Mouse (Mus musculus) common myeloid progenitor, adult 5-6 weeks (primary cell): ENCODE measurements around the gene Vhl. TPM values are rescaled to one million over a fixed set of nuclear protein-coding genes. Genes with fewer than 3 reads are reported as not detected.
A peak's percentile ranks its signal among the peaks of the same experiment; 100 is the strongest.
"Not testable (repeated sequence)": the region's sequence is repeated elsewhere in the genome, so short reads cannot be mapped to it uniquely, and the experiment has no call there.

Experiments used
- ATAC-seq: replicated peaks from 2 replicates; pipeline ENCODE4 v1.8.0; 2016; ENCODE audit warnings: low read depth, mild to moderate bottlenecking, moderate TSS enrichment, inconsistent platforms; ENCODE audit not compliant: poor library complexity, severe bottlenecking
- total RNA-seq: library from RNA; stranded (forward); fragments of 200-1000, 187-1606 nt; gene quantifications from 2 replicates; pipeline ENCODE4 v1.2.3, GENCODE M21; 2017

The Vhl gene
- total RNA-seq, 1 experiment from 2014 or later = 10.6 TPM

DNA sequence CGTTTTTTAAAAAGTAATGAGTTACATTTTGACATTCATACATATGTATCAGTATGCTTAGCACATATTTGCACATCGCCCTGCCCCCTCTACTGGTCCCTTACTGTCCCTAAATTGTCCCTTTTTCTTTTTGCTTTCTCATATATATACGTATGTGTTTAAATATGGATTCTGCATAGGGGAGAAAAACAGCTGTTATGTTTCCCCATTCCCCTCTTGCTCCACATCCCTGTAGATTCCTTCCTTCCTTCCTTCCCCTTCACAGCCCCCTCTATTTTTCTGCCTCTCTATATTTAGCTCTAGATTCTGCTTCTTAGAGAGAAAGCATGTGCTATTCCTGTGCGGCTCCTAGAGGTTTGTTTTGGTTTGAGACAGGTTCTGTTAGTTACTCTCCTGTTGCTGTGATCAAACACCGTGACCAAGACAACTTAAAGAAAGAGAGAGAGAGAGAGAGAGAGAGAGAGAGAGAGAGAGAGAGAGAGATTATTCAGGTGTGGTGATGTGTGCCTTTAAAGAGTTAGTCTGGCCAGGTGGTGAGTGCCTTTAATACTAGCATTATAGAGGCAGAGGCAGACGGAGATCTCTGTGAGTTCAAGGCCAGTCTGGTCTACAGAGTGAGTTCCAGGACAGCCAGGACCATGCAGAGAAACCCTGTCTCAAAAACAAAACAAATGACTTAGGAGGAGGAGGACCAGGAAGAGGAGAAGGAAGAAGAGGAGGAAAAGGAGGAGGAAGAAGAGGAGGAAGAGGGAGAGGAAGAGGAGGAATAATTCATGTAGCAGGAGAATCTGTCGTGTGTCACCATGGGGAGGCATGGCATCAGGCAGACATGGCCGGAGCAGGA, 36.1 kb downstream of the Vhl start:
- ATAC-seq = no peak

DNA sequence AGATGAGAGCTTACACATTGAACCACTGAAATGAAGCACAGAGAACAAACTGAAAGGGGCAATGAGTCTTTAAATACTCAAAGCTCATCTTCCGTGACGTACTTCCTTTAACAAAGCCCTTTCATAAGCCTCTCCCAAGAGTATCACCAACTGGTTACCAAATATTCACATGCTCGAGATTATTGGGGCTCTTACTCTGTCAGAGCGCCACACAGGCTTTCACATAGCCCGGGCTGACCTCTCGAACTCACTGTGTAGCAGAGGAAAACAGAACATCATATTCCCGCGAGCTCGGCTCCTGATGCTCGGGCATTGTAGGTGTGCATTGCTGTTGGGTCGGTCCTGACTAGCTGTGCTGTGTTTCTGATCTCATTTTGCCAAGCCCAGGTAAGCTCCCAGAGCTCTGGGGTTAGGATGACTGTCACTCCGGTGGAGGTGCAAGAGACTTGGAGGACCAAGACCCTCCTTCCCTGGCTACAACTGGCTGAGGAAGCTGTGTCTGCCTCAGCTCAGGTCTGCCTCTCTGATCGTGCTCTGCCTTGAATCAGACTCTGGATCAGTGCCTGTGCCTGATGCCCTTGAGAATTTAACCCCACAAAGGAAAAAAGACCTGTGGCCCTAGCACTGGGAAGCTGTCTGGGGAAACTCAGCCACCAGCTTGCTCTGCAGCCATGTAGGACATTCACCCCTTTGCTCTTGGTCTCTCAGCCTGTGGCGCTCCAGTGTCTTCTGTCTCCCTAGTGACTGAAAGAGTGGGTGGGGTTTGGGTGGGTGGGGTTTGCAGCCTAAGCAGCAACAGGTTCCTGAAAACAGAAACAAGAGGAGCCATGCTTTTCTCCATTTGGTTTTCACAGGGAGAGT, 37.0 kb downstream of the Vhl start:
- peak; percentile 46 for ATAC-seq

DNA sequence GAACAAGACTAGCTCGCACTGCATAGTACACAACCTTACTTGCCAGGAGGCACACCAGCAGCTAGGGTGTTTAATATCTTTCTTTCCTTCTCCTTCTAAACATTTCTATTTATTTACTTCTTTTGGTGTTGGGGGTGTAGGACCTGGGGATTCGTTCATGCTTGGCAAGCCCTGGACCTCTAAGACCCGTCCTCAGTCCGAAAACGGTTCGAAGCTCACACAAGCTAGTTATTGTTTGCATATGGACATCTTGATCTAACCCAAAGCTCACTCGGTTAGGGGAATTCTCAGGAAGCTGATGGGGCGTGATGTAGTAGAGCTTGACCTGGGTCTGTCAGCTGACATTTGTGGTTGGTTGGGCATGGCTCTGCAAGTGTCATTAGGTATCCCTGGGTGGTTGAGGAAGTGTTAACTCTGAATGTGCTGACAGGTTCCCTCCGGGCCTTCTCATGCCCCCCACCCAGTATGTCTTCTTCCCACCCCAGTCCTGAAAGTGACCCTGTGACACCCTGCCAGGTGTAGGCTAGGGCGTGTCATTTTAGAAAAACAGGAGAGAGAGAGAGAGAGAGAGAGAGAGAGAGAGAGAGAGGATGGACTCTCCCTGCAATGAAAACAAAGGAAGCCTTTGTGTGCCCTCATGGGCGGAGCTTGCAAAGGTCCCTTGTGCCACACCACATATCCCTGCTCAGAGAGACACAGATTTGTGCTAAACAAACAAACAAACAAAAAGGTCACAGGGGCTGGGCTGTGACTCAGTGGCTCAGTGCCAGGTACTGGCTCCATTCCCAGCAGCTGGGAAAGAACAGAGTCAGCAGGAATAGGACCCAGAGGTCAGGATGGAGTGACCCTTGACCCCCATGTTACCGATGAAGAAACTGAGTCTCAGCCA, 37.8 kb downstream of the Vhl start:
- peak; percentile 24; the same call in 1 of the 2 replicates for ATAC-seq

DNA sequence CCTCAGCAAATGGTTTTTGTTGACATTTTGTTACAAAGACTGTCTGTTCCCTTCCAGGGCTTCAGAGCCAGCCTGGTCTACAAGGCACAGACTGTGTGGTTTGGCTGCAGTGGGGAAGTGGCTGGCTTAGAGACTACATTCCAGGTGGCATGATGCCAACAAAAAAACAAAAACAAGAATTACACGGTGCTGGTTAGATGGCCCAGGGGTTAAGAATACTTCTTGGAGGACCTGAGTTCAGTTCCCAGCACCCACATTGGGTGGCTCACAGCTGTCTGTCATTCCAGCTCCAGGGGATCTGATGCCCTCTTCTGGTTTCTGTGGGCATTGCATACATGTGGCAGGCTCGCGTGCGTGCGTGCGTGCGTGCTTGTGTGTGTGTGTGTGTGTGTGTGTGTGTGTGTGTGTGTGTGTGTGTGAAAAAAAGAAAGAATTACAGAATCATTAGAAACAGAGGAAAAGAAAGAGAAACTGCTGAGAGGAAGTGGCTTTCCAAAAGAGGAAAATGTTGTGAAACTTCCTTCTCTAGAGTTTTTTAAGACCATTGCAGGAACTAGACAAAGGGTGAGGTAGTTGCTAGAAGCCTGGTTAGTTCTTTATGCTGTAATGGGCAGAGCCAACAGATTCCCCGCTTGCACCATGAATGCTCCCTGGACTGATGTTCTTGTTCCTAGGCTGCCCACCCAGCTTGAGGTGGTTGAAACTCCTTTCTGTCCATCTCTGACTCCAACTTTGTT, 39.4 kb downstream of the Vhl start:
- peak; percentile 51; the same call in 1 of the 2 replicates for ATAC-seq

DNA sequence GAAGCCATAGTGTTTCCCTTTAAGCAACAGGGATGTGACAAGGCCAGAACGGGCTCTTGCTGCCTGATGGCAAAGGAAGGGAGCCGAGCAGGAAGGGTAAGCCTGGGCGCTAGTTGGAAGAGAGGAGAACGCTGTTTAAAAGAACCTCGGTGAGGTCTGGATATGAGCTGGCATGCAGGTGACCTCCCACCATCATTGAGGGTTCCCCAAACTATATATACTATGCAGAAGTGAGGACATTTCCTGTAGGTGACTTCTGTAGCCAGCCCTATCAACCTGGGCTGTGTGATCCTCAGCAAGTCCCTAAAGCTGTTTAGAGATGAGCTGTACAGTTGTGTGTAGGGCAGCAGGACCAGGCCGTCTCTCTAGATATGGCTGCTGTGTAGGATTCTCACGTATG, 40.5 kb downstream of the Vhl start:
- no peak for ATAC-seq

DNA sequence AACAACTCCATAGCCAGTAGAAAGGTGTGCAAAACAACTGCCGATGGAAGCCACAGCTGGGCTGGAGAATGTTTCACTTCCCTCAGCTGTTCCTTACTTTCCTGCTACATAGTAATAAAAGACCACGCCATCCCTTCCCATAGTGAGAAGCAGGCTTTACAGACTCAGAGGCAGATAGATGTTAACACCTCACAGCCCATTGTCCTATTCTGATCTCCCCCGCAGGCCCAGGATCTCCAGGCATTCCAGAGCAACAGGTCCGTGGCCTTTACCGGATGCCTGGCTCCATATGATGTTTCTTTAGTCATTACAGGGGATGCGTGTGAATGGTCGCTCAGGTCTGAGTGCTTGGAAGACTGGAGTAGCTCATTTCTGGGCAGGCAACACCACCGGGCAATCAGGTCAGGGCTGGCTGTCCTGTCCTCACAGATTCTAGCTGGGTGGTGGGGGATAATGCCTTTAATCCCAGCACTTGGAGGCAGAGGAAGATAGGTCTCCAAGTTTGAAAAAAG, 43.9 kb downstream of the Vhl start:
- no peak for ATAC-seq

DNA sequence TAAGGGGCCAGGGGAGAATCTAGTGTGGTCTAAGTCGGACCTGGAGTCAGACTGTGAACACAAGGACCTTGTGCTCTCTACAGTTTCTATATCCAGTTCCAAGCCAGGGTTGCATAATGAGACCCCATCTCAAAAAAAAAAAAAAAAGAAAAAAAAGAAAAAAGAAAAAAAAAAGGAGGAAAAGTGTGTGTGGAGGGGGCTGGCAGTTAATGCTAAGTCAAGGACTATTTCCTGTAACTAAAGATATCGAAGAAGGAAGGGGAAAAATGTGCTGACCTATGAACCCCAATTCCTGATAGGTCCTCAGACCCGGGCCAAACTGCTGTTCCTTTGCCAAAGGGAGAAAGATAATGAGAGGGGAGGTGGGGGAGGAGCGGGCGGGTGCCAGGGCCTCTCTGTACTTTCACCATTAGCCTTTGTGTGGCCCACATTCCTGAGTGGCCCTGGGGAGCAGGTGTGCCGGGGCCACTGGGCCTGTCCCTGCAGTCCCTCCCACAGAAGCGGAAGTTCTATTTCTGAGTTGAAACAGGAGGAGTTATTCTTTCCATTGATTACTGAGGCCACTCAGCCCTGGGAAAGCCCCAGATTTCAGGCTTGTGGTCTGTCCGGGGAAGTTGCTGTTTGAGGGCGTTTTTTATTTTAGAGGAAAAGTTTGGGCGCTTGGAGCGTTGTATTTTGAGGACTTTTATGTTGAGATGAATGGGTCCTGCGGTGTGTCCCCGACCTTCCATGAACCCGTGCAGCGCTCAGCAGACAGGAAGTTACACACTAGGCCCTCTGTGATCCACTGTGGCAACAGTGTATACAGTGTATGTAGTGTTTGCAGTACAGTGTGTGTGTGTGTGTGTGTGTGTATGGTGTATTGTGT, 44.8 kb downstream of the Vhl start:
- ATAC-seq = peak; percentile 87

DNA sequence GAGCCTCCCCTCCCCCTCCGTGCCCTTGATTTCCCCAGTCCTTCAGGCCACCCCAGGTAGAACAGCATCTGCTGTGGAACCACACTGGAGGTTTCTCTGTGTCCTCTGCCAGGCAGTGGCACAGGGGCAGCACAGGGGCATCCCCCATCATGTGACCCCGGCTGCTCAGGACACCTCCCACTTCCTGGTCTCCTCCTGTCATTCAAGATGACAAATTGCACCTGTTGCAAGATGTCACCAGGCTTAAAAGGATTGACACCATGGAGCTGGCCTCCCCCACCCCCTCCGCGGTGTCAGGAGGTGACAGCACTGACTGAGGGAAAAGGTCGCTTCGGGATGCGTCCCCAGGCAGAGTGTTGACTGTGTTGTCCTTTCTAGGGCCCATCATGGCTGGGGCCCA, 46.1 kb downstream of the Vhl start:
- no peak for ATAC-seq

DNA sequence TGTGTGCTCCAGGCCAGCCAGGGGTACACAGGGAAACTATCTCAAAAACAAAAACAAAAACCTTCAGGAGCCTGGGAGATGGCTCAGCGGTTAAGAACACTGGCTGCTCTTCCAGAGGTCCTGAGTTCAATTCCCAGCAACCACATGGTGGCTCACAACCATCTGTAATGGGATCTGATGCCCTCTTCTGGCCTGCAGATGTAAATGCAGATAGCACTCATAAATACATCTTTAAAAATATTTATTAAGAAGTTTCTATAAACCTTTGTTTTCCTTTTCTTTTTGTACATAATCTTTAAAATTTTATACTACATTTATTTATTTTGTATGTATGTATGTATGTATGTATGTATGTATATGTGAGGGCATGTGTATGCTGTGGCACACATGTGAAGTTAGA, 48.3 kb downstream of the Vhl start:
- ATAC-seq = not testable (repeated sequence)

DNA sequence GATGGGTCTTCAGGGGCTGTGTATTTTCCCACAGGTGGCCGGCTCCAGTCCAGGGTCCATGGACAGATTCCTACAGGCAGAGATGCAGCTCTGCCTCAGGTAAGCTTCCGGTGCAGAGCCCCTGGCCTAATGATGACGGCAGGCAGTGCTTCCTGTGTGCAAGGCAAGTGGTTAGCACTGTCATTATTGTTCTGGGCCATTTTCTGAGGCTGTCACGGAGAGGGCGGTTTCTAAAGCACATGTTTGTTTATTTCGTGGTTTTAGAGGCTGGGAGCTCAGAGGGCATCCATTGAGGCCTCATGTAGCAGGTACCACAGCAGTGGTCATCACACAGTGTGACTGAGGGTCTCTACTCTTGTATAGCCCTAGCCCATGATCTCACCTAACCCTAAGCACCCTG, 49.2 kb downstream of the Vhl start:
- ATAC-seq = no peak

DNA sequence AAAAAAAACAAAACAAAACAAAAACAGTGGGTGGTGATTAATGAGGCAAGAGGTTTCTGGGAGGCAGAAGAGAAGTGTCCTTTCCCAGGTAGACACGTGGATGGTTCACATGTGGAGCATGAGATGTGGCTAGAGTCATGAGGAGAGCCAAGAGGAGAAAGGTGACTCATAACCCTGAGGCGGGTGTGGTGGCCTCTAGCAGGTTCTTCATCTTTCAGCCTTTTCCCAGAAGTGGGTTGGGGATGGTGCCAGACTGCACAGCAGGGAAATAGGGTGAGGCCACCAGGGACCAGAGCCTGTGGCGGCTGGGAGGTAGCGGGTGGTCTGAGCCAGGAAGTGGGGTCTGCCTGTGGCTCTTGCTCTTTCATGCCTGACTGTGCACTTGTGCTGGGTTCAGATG, 51.5 kb downstream of the Vhl start:
- no peak for ATAC-seq

DNA sequence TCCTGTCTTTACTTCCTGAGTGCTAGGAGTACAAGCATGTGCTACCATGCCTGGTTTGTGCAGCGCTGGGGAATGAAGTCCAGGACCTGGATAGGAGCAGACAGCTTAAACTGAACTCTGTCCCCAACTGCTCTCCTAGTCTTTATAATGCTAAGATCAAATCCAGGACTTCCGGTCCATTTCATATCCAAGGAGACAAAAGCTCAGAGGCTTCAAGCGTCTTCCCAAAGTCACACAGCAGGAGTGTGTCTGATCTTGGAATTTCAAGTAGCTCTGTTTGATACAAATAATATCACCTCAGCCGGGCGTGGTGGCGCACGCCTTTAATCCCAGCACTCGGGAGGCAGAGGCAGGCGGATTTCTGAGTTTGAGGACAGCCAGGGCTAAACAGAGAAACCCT, 52.2 kb downstream of the Vhl start:
- ATAC-seq = no peak

DNA sequence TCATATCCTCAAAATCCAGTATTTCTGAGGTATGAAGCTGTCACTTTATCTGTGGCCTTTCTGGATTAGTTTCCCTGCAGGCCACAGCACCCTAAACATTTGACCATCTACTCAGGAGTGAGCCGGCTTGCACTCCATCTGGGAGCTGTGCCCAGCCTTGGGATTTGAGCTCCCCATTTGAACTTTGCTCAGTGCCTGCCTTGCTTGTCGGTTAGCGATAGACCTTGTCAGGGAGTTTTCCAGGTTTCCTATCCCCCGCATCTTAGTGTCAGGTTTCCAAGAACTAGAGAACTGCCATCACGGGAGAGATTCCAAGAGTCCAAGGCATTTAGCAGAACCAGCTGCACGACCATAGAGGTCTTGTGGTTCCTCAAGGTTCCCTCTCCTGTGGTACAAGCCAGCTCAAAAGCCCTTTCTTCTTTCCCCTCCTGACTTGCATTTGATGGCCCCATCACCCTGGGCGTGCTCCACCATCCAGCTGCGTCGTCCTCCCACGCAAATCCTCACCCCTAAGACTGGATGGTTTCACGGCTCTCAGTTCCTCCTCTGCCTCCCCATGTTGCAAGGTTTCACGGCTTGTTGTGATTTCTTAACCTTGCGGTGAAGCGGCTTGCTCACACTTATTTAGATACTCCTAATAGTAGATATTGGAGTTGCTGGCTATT, 53.4 kb downstream of the Vhl start:
- peak; percentile 60 for ATAC-seq

DNA sequence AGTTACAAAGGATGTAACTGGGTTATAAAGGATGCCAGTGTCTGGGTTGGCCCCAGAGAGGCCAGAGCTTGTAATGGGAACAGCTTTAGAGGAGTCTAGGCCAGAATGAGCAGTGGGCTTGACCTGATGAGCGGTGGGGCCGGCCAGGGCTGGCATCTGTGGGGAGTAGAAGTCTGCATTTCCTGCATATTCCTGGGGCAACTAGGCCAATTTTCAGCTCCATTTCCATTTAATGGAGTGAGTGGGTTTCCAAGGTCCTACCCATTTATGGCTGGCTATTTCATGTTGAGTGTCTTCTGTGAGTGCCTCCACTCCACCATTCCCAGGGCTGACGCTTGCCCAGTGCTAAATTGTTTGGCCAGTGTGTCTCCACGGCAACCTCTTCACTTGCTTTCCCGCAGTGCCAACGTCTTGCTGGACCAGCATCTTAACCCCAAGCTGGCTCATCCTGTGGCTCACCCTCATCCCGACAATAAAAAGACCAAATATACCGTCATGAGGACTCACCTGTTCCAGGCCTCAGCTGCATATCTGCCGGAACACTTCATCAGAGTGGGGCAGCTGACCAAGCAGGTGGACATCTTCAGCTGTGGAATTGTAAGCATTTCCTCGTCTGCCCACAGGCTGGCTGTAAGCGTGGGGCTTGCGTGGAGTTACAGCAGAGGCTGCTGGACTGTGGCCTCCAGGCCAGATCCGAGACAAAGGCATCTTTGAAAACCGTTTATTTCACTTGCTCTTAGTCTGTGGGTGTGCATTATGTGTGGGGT, 54.7 kb downstream of the Vhl start:
- no peak for ATAC-seq

DNA sequence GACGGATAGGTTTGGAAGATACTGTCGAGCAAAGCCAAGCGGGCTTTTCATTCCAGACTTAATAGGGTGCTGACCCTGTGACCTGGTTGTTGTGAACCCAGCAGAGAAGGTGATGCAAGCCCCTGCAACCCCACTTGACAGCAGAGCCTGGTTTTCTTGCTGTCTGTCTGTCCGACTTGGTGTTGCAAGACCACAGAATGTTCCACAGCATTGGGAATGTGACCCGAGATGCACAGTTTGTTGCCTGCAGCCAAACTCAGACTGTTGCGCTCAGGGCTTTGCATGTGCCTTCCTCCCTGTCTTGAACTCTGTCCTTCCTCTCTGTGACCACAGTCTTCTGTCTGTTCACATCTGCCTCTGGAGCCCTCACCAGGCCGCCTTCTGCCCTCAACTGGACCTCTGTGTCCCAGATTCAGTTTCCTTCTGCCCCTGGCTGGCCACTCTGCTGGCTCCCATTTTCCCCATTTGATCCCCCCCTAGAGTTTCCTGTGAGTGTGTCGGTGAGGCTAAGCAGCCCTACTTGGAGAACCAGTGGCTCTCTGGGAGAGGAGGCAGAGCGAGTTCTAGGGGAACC, 56.3 kb downstream of the Vhl start:
- ATAC-seq = peak; percentile 26; the same call in 1 of the 2 replicates
